Mouse (Mus musculus): ENCODE results near the gene Ino80b.

GRCm38 (mm10) chr6:83127419-83127818 is 2.2 kb upstream of the Ino80b start:
- TF ChIP-seq POLR2A (IDR thresholded peaks at IDR 0.05; ENCODE audit: low read depth, low read length), result no peak
- TF ChIP-seq CTCF (IDR thresholded peaks at IDR 0.05; ENCODE audit: extremely low read depth, insufficient read depth, insufficient read length, insufficient replicate concordance), result no peak
